ENCODE assay signal across 17 mouse cellular contexts in genomic region chr2:27087581-27087980, GRCm38 (mm10). TPM values are rescaled to one million over a fixed set of nuclear protein-coding genes. Genes with fewer than 3 reads are reported as not detected.
DNase-seq lines count a peak whose midpoint lies in the region; ATAC-seq and TF ChIP-seq lines count a peak whose summit lies in the region.
"Had no signal": no experiment of that assay in that cellular context is flagged by ENCODE, and none has a peak within 500 bp of the region (broad histone marks: within the 10 kb centered on the region; RNA-seq: fewer than 3 reads in every experiment).

No protein-coding gene starts in this region.

- H3K4me3 ChIP-seq in heart, embryonic 13.5 days, result no peak overlapping the region
- H3K4me3 ChIP-seq in kidney, postnatal 0 days (replicated peaks; ENCODE audit: low read depth, low read length), result no peak overlapping the region
- no peak overlapping the region for H3K4me3 ChIP-seq in testis, adult 2 months (ENCODE audit: control insufficient read depth, low read depth, low read length)
- H3K4me3 ChIP-seq: forebrain, embryonic 13.5 days; hindbrain, embryonic 13.5 days; layer of hippocampus, adult 2 months; liver, embryonic 15.5 days had no signal

- intact Hi-C loops in heart, postnatal 14 days (cut with DNase I), result loop anchor here (5.0 kb wide), 1 partner anchor 40 kb away; no protein-coding TSS in a partner anchor
- intact Hi-C loops in left cerebral cortex, postnatal 10 days (cut with DNase I), result no loop called here

- 72% methylated on average over 5 of the region's 5 CpGs for WGBS in heart, embryonic 13.5 days
- WGBS in kidney, postnatal 0 days, result 82% methylated on average over 5 of the region's 5 CpGs

- H3K9ac ChIP-seq in heart, embryonic 13.5 days, result no peak overlapping the region
- H3K9ac ChIP-seq in kidney, postnatal 0 days (ENCODE audit: low read depth, low read length), result no peak overlapping the region
- H3K9ac ChIP-seq: forebrain, embryonic 13.5 days; hindbrain, embryonic 13.5 days; liver, embryonic 15.5 days had no signal

- ATAC-seq in heart, embryonic 13.5 days (ENCODE audit: extremely low read depth, insufficient number of reproducible peaks, low FRiP score, low TSS enrichment), result no peak
- 0 out of 2 replicates have a peak, but pooled peaks have one; percentile 3 for ATAC-seq in kidney, postnatal 0 days (replicated peaks; ENCODE audit: low FRiP score, low read depth)
- ATAC-seq: forebrain, embryonic 13.5 days; midbrain, embryonic 16.5 days had no signal

- H3K27me3 ChIP-seq in heart, embryonic 13.5 days (replicated peaks), result peaks cover 1% of the 10 kb centered on the region; the same call in 1 of the 2 replicates
- no peaks in the 10 kb centered on the region for H3K27me3 ChIP-seq in kidney, postnatal 0 days (ENCODE audit: insufficient read depth, low read length)
- H3K27me3 ChIP-seq in testis, adult 2 months (ENCODE audit: control insufficient read depth, insufficient read depth, low read length), result no peaks in the 10 kb centered on the region
- H3K27me3 ChIP-seq: forebrain, embryonic 13.5 days; liver, embryonic 15.5 days had no signal

- no peaks in the 10 kb centered on the region for H3K36me3 ChIP-seq in heart, embryonic 13.5 days
- H3K36me3 ChIP-seq in kidney, postnatal 0 days (ENCODE audit: insufficient read depth, low read length), result no peaks in the 10 kb centered on the region
- no peaks in the 10 kb centered on the region for H3K36me3 ChIP-seq in testis, adult 2 months (ENCODE audit: control insufficient read depth, insufficient read depth, low read length)
- H3K36me3 ChIP-seq: hindbrain, embryonic 13.5 days; liver, embryonic 15.5 days had no signal

- no peaks in the 10 kb centered on the region for H3K9me3 ChIP-seq in heart, embryonic 13.5 days
- no peaks in the 10 kb centered on the region for H3K9me3 ChIP-seq in kidney, postnatal 0 days (replicated peaks; ENCODE audit: low read length)
- H3K9me3 ChIP-seq: forebrain, embryonic 13.5 days; hindbrain, embryonic 13.5 days; liver, embryonic 15.5 days had no signal

- no peak for TF ChIP-seq POLR2A in testis, adult 2 months (IDR thresholded peaks at IDR 0.05; ENCODE audit: control insufficient read depth, low read depth, low read length)

- H3K4me2 ChIP-seq in heart, embryonic 13.5 days, result no peak overlapping the region
- H3K4me2 ChIP-seq in kidney, postnatal 0 days (ENCODE audit: low read length), result no peak overlapping the region
- H3K4me2 ChIP-seq: forebrain, embryonic 13.5 days; hindbrain, embryonic 13.5 days; liver, embryonic 15.5 days had no signal

- H3K27ac ChIP-seq in heart, embryonic 13.5 days (replicated peaks), result peak overlapping the region; percentile 56
- peak overlapping the region; percentile 75 for H3K27ac ChIP-seq in kidney, postnatal 0 days
- H3K27ac ChIP-seq in testis, adult 2 months (ENCODE audit: control insufficient read depth, insufficient read depth, low read depth, low read length), result 0 out of 2 replicates have a peak overlapping the region, but pooled peaks have one; percentile 24
- H3K27ac ChIP-seq: forebrain, embryonic 13.5 days; hindbrain, embryonic 13.5 days had no signal

- H3K4me1 ChIP-seq in heart, embryonic 13.5 days, result peaks cover 64% of the 10 kb centered on the region
- H3K4me1 ChIP-seq in kidney, postnatal 0 days (replicated peaks; ENCODE audit: insufficient read depth, low read length), result no peaks in the 10 kb centered on the region; the same call in 1 of the 2 replicates
- H3K4me1 ChIP-seq in testis, adult 2 months (ENCODE audit: control insufficient read depth, insufficient read depth, low read length), result no peaks in the 10 kb centered on the region
- H3K4me1 ChIP-seq: forebrain, embryonic 13.5 days; liver, embryonic 15.5 days had no signal

- DNase-seq in heart, postnatal 14 days, result no peak
- DNase-seq in kidney, postnatal 0 days (ENCODE audit: low spot score), result no peak
- no peak for DNase-seq in kidney, postnatal 36 days
- DNase-seq in testis, postnatal 10 days (ENCODE audit: low spot score), result no peak
- DNase-seq in urinary bladder, postnatal 25 days (ENCODE audit: low spot score), result no peak
- no peak for DNase-seq in left cerebral cortex, postnatal 10 days (ENCODE audit: extremely low spot score in 1 of 2, low spot score in 2 of 2)
- DNase-seq: cerebellum, postnatal 36 days had no signal

- TF ChIP-seq CTCF in kidney, postnatal 0 days (IDR thresholded peaks at IDR 0.05; ENCODE audit: low read depth), result no peak
- no peak for TF ChIP-seq CTCF in testis, adult 2 months (IDR thresholded peaks at IDR 0.05; ENCODE audit: control insufficient read depth, insufficient read depth, insufficient replicate concordance, low read depth, low read length)

RNA-seq across cellular contexts. Expression of gene Adamtsl2, which starts 8.4 kb away (rescaled TPM):
- polyA plus RNA-seq in heart, embryonic 13.5 days (2015; fragmentation: Nextera tagmentation; extraction: Ambion mirVana), result 11.2 and 11.6 TPM in 2 replicates
- 10 to 100 TPM; 27.9 to 36.3 TPM for total RNA-seq in heart, postnatal 14 days (2021)
- polyA plus RNA-seq in kidney, postnatal 0 days (2015; fragmentation: Nextera tagmentation; extraction: Ambion mirVana), result 0.80 and 0.83 TPM in 2 replicates
- polyA plus RNA-seq in testis, adult 2 months (2012; rRNA removed), result 2.5 and 3.1 TPM in 2 replicates
- total RNA-seq in left cerebral cortex, postnatal 10 days (2021), result 10 to 100 TPM; 24.7 to 30.6 TPM
- total RNA-seq: megakaryocyte-erythroid progenitor cell, adult 5-6 weeks had no signal

RNA-seq across cellular contexts. Expression of gene Mymk, which starts 15.6 kb away (rescaled TPM):
- 0.41 and 1.2 TPM in 2 replicates for polyA plus RNA-seq in heart, embryonic 13.5 days (2015; fragmentation: Nextera tagmentation; extraction: Ambion mirVana)
- total RNA-seq in heart, postnatal 14 days (2021), result not detected
- polyA plus RNA-seq in kidney, postnatal 0 days (2015; fragmentation: Nextera tagmentation; extraction: Ambion mirVana), result 0.11 TPM in 1 of 2 replicates, not detected in the other
- polyA plus RNA-seq in testis, adult 2 months (2012; rRNA removed), result not detected in 2 replicates
- total RNA-seq in left cerebral cortex, postnatal 10 days (2021), result under 1 TPM; 0.59 to 0.69 TPM
- total RNA-seq: adrenal gland, postnatal 14 days; megakaryocyte-erythroid progenitor cell, adult 5-6 weeks had no signal
- polyA plus RNA-seq: forebrain, embryonic 13.5 days; midbrain, embryonic 16.5 days had no signal

RNA-seq across cellular contexts. Expression of gene Fam163b, which starts 54.7 kb away (rescaled TPM):
- polyA plus RNA-seq in heart, embryonic 13.5 days (2015; fragmentation: Nextera tagmentation; extraction: Ambion mirVana), result 0.24 and 0.53 TPM in 2 replicates
- total RNA-seq in heart, postnatal 14 days (2021), result under 1 TPM; 0.38 to 0.51 TPM
- not detected in 2 replicates for polyA plus RNA-seq in kidney, postnatal 0 days (2015; fragmentation: Nextera tagmentation; extraction: Ambion mirVana)
- polyA plus RNA-seq in testis, adult 2 months (2012; rRNA removed), result 0.54 and 0.66 TPM in 2 replicates
- total RNA-seq in left cerebral cortex, postnatal 10 days (2021), result 100 to 1,000 TPM; 143 to 149 TPM
- total RNA-seq: megakaryocyte-erythroid progenitor cell, adult 5-6 weeks had no signal
- polyA plus RNA-seq: C2C12; liver, embryonic 15.5 days had no signal

RNA-seq across cellular contexts. Expression of gene Slc2a6, which starts 59.8 kb away (rescaled TPM):
- polyA plus RNA-seq in heart, embryonic 13.5 days (2015; fragmentation: Nextera tagmentation; extraction: Ambion mirVana), result 0.18 TPM in 1 of 2 replicates, not detected in the other
- total RNA-seq in heart, postnatal 14 days (2021), result under 1 TPM; 0.41 TPM
- polyA plus RNA-seq in kidney, postnatal 0 days (2015; fragmentation: Nextera tagmentation; extraction: Ambion mirVana), result 0.49 and 0.51 TPM in 2 replicates
- 0.25 and 0.32 TPM in 2 replicates for polyA plus RNA-seq in testis, adult 2 months (2012; rRNA removed)
- 10 to 100 TPM; 42.2 to 43.7 TPM for total RNA-seq in left cerebral cortex, postnatal 10 days (2021)

Comparison
In these comparisons a context has a peak if more than half of its experiments do, and no peak if none do; other contexts are left out.
1. H3K27ac ChIP-seq: peak in every context shown above with its lines; median percentile 75 in kidney, postnatal 0 days; 56 in heart, embryonic 13.5 days; 24 in testis, adult 2 months.